Mouse (Mus musculus) retina, postnatal 7 days (tissue): ENCODE measurements around the gene Fxn.

Experiments used
- DNase-seq: peaks from one replicate; pipeline ENCODE4 v3.0.0-alpha.2; 2012; ENCODE audit warnings: low read depth, low spot score

The Fxn gene

GRCm38 (mm10) chr19:24280601-24281228, at the start of gene Fxn:
Fxn (minus strand) TSS chr19:24280605.
- no peak for DNase-seq

GRCm38 (mm10) chr19:24327921-24328320, 47.5 kb upstream of the Fxn start:
- no peak for DNase-seq

- DNase-seq, result no peak
Observed at GRCm38 (mm10) chr19:24326969-24327368, 46.6 kb upstream of the Fxn start.

- no peak for DNase-seq
Observed at GRCm38 (mm10) chr19:24325692-24326091, 45.3 kb upstream of the Fxn start.

- no peak for DNase-seq
Observed at GRCm38 (mm10) chr19:24323841-24324613, 43.6 kb upstream of the Fxn start.

GRCm38 (mm10) chr19:24321900-24322311, 41.5 kb upstream of the Fxn start:
- no peak for DNase-seq

GRCm38 (mm10) chr19:24321211-24321899, 41.0 kb upstream of the Fxn start:
- no peak for DNase-seq

- DNase-seq, result no peak
Observed at GRCm38 (mm10) chr19:24318172-24318571, 37.8 kb upstream of the Fxn start.

- no peak for DNase-seq
Observed at GRCm38 (mm10) chr19:24317731-24318130, 37.3 kb upstream of the Fxn start.

GRCm38 (mm10) chr19:24317038-24317591, 36.7 kb upstream of the Fxn start:
- peak; percentile 56 for DNase-seq

- no peak for DNase-seq
Observed at GRCm38 (mm10) chr19:24316060-24316725, 35.8 kb upstream of the Fxn start.

GRCm38 (mm10) chr19:24315234-24315633, 34.8 kb upstream of the Fxn start:
- no peak for DNase-seq

GRCm38 (mm10) chr19:24314676-24315075, 34.3 kb upstream of the Fxn start:
- DNase-seq, result no peak

GRCm38 (mm10) chr19:24312556-24313342, 32.3 kb upstream of the Fxn start:
- peak; percentile 28 for DNase-seq

- DNase-seq, result no peak
Observed at GRCm38 (mm10) chr19:24312046-24312445, 31.6 kb upstream of the Fxn start.

- DNase-seq, result no peak
Observed at GRCm38 (mm10) chr19:24308305-24308705, 27.9 kb upstream of the Fxn start.

- DNase-seq, result no peak
Observed at GRCm38 (mm10) chr19:24307271-24308221, 27.1 kb upstream of the Fxn start.

- no peak for DNase-seq
Observed at GRCm38 (mm10) chr19:24306351-24306750, 25.9 kb upstream of the Fxn start.

GRCm38 (mm10) chr19:24302198-24302597, 21.8 kb upstream of the Fxn start:
- DNase-seq, result no peak

GRCm38 (mm10) chr19:24301768-24302148, 21.4 kb upstream of the Fxn start:
- no peak for DNase-seq
